Mouse (Mus musculus) testis, postnatal 10 days (tissue): ENCODE data around the gene Slc25a43.
"Not testable (repeated sequence)": the region's sequence is repeated elsewhere in the genome, so short reads cannot be mapped to it uniquely, and the experiment has no call there.

ENCODE experiments used
- DNase-seq: peaks from one replicate; pipeline ENCODE4 v3.0.0; 2021; ENCODE audit warnings: low spot score

Gene Slc25a43

GRCm38 (mm10) chrX:36789360-36789759 is 45.9 kb downstream of the Slc25a43 start:
- DNase-seq: no peak

GRCm38 (mm10) chrX:36794571-36794970 is 51.1 kb downstream of the Slc25a43 start:
- DNase-seq: no peak

- peak; percentile 83 for DNase-seq
Observed at GRCm38 (mm10) chrX:36795424-36796162, 52.1 kb downstream of the Slc25a43 start, which contains the start of gene Slc25a5. Slc25a5 (plus strand) TSS chrX:36795651.

GRCm38 (mm10) chrX:36796163-36796581 is 52.7 kb downstream of the Slc25a43 start:
- DNase-seq: peak; percentile 90

- not testable (repeated sequence) for DNase-seq
Observed at GRCm38 (mm10) chrX:36796734-36797133, 53.3 kb downstream of the Slc25a43 start.

- no peak for DNase-seq
Observed at GRCm38 (mm10) chrX:36799131-36799879, 55.8 kb downstream of the Slc25a43 start.

GRCm38 (mm10) chrX:36803189-36803588 is 59.7 kb downstream of the Slc25a43 start:
- no peak for DNase-seq

GRCm38 (mm10) chrX:36804196-36804595 is 60.7 kb downstream of the Slc25a43 start:
- DNase-seq: no peak

GRCm38 (mm10) chrX:36805466-36806235 is 62.2 kb downstream of the Slc25a43 start:
- no peak for DNase-seq

GRCm38 (mm10) chrX:36807360-36808317 is 64.2 kb downstream of the Slc25a43 start:
- DNase-seq: peak; percentile 86

- no peak for DNase-seq
Observed at GRCm38 (mm10) chrX:36808318-36808683, 64.8 kb downstream of the Slc25a43 start.

GRCm38 (mm10) chrX:36811377-36811776 is 67.9 kb downstream of the Slc25a43 start:
- DNase-seq: peak; percentile 57

- no peak for DNase-seq
Observed at GRCm38 (mm10) chrX:36814161-36814836, 70.8 kb downstream of the Slc25a43 start.

GRCm38 (mm10) chrX:36815022-36815421 is 71.6 kb downstream of the Slc25a43 start:
- DNase-seq: no peak

- no peak for DNase-seq
Observed at GRCm38 (mm10) chrX:36815439-36815838, 72.0 kb downstream of the Slc25a43 start.

- DNase-seq: no peak
Observed at GRCm38 (mm10) chrX:36816368-36816899, 73.0 kb downstream of the Slc25a43 start.

- peak; percentile 48 for DNase-seq
Observed at GRCm38 (mm10) chrX:36816953-36817441, 73.5 kb downstream of the Slc25a43 start.

GRCm38 (mm10) chrX:36819575-36819974 is 76.1 kb downstream of the Slc25a43 start:
- no peak for DNase-seq

GRCm38 (mm10) chrX:36820201-36820600 is 76.7 kb downstream of the Slc25a43 start:
- peak; percentile 48 for DNase-seq
